Mouse (Mus musculus): ENCODE measurements around the gene H2-Q1. TPM values are rescaled to one million over a fixed set of nuclear protein-coding genes. Genes with fewer than 3 reads are reported as not detected.
"Not testable (repeated sequence)": the region's sequence is repeated elsewhere in the genome, so short reads cannot be mapped to it uniquely, and the experiment has no call there.

The H2-Q1 gene
- total RNA-seq, 2 experiments from 2014 or later, result not detected

- ATAC-seq (replicated peaks; ENCODE audit: poor library complexity), result peak; percentile 31; the same call in 1 of the 2 replicates
These were observed 22.0 kb downstream of the H2-Q1 start, which contains the start of gene H2-Q2 for GRCm38 (mm10) chr17:35342071-35342671. H2-Q2 (plus strand) TSS chr17:35342242.

DNA sequence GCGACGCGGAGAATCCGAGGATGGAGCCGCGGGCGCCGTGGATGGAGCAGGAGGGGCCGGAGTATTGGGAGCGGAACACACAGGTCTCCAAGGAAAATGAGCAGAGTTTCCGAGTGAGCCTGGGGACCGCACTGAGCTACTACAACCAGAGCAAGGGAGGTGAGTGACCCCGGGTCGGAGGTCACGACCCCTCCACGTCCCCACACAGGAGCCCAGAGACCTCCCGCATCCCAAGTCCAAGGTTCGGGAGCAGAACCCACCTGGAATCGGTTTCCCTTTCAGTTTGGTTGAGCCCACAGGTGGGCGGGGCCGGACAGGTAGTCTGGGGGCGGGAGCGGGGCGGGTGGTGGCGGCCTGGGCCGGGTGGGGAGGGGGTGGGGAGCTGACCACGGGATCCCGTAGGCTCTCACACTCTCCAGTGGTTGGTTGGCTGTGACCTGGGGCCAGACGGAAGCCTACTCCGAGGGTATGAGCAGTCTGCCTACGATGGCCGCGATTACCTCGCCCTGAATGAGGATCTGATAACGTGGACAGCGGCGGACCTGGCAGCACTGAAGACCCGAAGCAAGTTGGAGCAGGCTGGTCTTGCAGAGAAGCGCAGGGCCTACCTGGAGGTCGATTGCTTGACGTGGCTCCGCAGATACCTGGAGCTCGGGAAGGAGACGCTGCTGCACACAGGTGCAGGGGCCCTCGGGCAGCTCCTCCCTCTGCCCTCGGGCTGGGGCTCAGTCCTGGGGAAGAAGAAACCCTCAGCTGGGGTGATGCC lies 22.7 kb downstream of the H2-Q1 start:
- 0 out of 2 replicates have a peak, but pooled peaks have one; percentile 9 for ATAC-seq (replicated peaks; ENCODE audit: poor library complexity)

DNA sequence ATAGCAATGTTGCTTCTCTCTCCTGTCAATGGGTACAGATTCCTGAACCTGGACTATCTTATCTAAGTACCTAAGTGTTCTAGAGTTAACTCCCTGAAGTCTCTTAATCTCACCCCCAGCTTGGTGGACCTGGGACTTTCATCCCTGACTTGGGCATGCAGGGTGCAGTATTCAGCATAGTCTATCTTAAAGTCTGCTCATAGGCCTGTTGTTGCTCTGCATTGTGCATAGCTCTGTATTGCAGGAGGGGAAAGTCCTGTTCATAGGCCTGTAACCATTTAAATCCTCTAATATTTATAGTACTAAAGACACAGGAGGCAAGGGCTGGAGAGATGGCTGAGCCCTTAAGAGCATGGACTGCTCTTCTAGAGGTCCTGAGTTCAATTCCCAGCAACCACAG lies 27.5 kb downstream of the H2-Q1 start:
- ATAC-seq (replicated peaks; ENCODE audit: poor library complexity), result not testable (repeated sequence)

GRCm38 (mm10) chr17:35353275-35353674 lies 33.1 kb downstream of the H2-Q1 start:
- not testable (repeated sequence) for ATAC-seq (replicated peaks; ENCODE audit: poor library complexity)

DNA sequence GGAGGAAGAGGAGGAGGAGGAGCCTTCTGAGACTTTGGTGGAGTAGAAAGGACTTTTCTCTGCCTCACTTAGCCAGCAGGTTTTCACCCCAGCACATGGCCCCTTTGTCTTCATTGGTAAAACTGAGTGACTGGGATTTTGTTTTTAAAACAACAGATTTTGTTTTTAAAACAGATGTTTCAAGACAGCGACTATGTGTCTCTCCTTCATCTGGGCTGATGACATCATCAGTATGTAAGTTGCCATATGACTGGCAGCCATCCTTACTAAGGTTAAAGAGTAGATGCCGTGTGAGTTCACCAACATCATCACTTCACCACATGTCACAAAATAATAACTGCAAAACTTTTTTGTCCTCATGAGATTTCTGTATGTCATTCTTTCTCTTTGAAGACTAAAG lies 33.9 kb downstream of the H2-Q1 start:
- ATAC-seq (replicated peaks; ENCODE audit: poor library complexity), result no peak

GRCm38 (mm10) chr17:35357086-35357485 lies 36.9 kb downstream of the H2-Q1 start:
- ATAC-seq (replicated peaks; ENCODE audit: poor library complexity), result no peak

GRCm38 (mm10) chr17:35358763-35359469 lies 38.7 kb downstream of the H2-Q1 start:
- ATAC-seq (replicated peaks; ENCODE audit: poor library complexity), result no peak

DNA sequence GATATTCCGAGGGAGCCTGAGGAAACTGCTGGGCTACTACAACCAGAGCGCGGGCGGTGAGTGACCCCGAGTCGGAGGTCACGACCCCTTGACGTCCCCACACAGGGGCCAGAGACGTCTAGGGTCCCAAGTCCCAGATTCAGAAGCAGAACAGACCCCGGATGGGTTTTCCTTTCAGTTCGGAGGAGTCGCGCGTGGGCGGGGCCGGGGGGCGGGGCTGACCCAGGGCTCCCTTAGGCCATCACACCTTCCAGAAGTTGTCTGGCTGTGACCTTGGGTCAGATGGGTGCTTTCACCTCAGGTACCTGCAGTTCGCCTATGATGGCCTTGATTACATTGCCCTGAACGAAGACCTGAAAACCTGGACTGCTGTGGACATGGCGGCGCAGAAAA lies 39.3 kb downstream of the H2-Q1 start:
- no peak for ATAC-seq (replicated peaks; ENCODE audit: poor library complexity)

Other genes starting within 250 kb of the H2-Q1 start
Only the 30 nearest of the 33 such genes appear.
- not detected in 2 replicates for gene Ly6g6f, start 234.8 kb upstream of the H2-Q1 start, total RNA-seq (2015)
- gene Ly6g6f, start 234.8 kb upstream of the H2-Q1 start, total RNA-seq (2017), result not detected in 2 replicates
- gene Abhd16a, start 231.1 kb upstream of the H2-Q1 start, total RNA-seq (2015), result 17.5 and 21.1 TPM in 2 replicates
- 22.7 and 26.0 TPM in 2 replicates for gene Abhd16a, start 231.1 kb upstream of the H2-Q1 start, total RNA-seq (2017)
- gene Ly6g5c, start 212.1 kb upstream of the H2-Q1 start, total RNA-seq (2015), result not detected in 2 replicates
- not detected in 2 replicates for gene Ly6g5c, start 212.1 kb upstream of the H2-Q1 start, total RNA-seq (2017)
- gene Ly6g5b, start 205.0 kb upstream of the H2-Q1 start, total RNA-seq (2015), result 0.84 and 1.4 TPM in 2 replicates
- 0.27 and 0.92 TPM in 2 replicates for gene Ly6g5b, start 205.0 kb upstream of the H2-Q1 start, total RNA-seq (2017)
- gene Gpank1, start 198.9 kb upstream of the H2-Q1 start, total RNA-seq (2015), result 20.3 and 20.7 TPM in 2 replicates
- gene Gpank1, start 198.9 kb upstream of the H2-Q1 start, total RNA-seq (2017), result 33.9 and 36.8 TPM in 2 replicates
- 411 and 443 TPM in 2 replicates for gene Csnk2b, start 198.4 kb upstream of the H2-Q1 start, total RNA-seq (2015)
- 375 TPM in 2 replicates for gene Csnk2b, start 198.4 kb upstream of the H2-Q1 start, total RNA-seq (2017)
- gene D17H6S53E, start 194.0 kb upstream of the H2-Q1 start, total RNA-seq (2015), result 1.5 and 3.6 TPM in 2 replicates
- 7.7 and 7.9 TPM in 2 replicates for gene D17H6S53E, start 194.0 kb upstream of the H2-Q1 start, total RNA-seq (2017)
- gene Apom, start 188.4 kb upstream of the H2-Q1 start, total RNA-seq (2015), result not detected in 2 replicates
- gene Apom, start 188.4 kb upstream of the H2-Q1 start, total RNA-seq (2017), result not detected in 2 replicates
- gene Bag6, start 185.2 kb upstream of the H2-Q1 start, total RNA-seq (2015), result 73.9 and 78.5 TPM in 2 replicates
- 77.3 and 88.5 TPM in 2 replicates for gene Bag6, start 185.2 kb upstream of the H2-Q1 start, total RNA-seq (2017)
- gene Prrc2a, start 155.5 kb upstream of the H2-Q1 start, total RNA-seq (2015), result 228 and 262 TPM in 2 replicates
- gene Prrc2a, start 155.5 kb upstream of the H2-Q1 start, total RNA-seq (2017), result 59.6 and 63.9 TPM in 2 replicates
- gene Aif1, start 144.3 kb upstream of the H2-Q1 start, total RNA-seq (2015), result 5.8 and 12.4 TPM in 2 replicates
- 8.9 and 11.5 TPM in 2 replicates for gene Aif1, start 144.3 kb upstream of the H2-Q1 start, total RNA-seq (2017)
- gene Lst1, start 132.0 kb upstream of the H2-Q1 start, total RNA-seq (2015), result 65.2 and 70.1 TPM in 2 replicates
- 47.2 and 99.6 TPM in 2 replicates for gene Lst1, start 132.0 kb upstream of the H2-Q1 start, total RNA-seq (2017)
- gene Ltb, start 126.0 kb upstream of the H2-Q1 start, total RNA-seq (2015), result 0.22 and 0.81 TPM in 2 replicates
- 0.47 and 4.4 TPM in 2 replicates for gene Ltb, start 126.0 kb upstream of the H2-Q1 start, total RNA-seq (2017)
- 18.6 and 33.2 TPM in 2 replicates for gene Tnf, start 118.4 kb upstream of the H2-Q1 start, total RNA-seq (2015)
- 11.1 and 16.4 TPM in 2 replicates for gene Tnf, start 118.4 kb upstream of the H2-Q1 start, total RNA-seq (2017)
- not detected in 2 replicates for gene Lta, start 115.1 kb upstream of the H2-Q1 start, total RNA-seq (2015)
- gene Lta, start 115.1 kb upstream of the H2-Q1 start, total RNA-seq (2017), result not detected in 2 replicates
- gene Gm16181, start 99.6 kb upstream of the H2-Q1 start, total RNA-seq (2015), result not detected in 2 replicates
- gene Gm16181, start 99.6 kb upstream of the H2-Q1 start, total RNA-seq (2017), result not detected in 2 replicates
- 4.1 and 6.9 TPM in 2 replicates for gene Atp6v1g2, start 86.7 kb upstream of the H2-Q1 start, total RNA-seq (2015)
- 1.1 and 2.4 TPM in 2 replicates for gene Atp6v1g2, start 86.7 kb upstream of the H2-Q1 start, total RNA-seq (2017)
- 1.9 and 3.1 TPM in 2 replicates for gene Nfkbil1, start 84.6 kb upstream of the H2-Q1 start, total RNA-seq (2015)
- 6.7 and 8.0 TPM in 2 replicates for gene Nfkbil1, start 84.6 kb upstream of the H2-Q1 start, total RNA-seq (2017)
- gene Ddx39b, start 78.7 kb upstream of the H2-Q1 start, total RNA-seq (2015), result 289 and 314 TPM in 2 replicates
- gene Ddx39b, start 78.7 kb upstream of the H2-Q1 start, total RNA-seq (2017), result 188 and 193 TPM in 2 replicates
- gene H2-D1, start 57.7 kb upstream of the H2-Q1 start, total RNA-seq (2015), result 248 and 262 TPM in 2 replicates
- gene H2-D1, start 57.7 kb upstream of the H2-Q1 start, total RNA-seq (2017), result 464 and 467 TPM in 2 replicates
- gene H2-Q2, start 21.8 kb downstream of the H2-Q1 start, total RNA-seq (2015), result not detected in 2 replicates
- not detected in 2 replicates for gene H2-Q2, start 21.8 kb downstream of the H2-Q1 start, total RNA-seq (2017)
- gene H2-Q4, start 59.2 kb downstream of the H2-Q1 start, total RNA-seq (2015), result 10.6 and 18.1 TPM in 2 replicates
- 24.4 and 31.4 TPM in 2 replicates for gene H2-Q4, start 59.2 kb downstream of the H2-Q1 start, total RNA-seq (2017)
- 23.3 and 37.3 TPM in 2 replicates for gene H2-Q6, start 104.4 kb downstream of the H2-Q1 start, total RNA-seq (2015)
- gene H2-Q6, start 104.4 kb downstream of the H2-Q1 start, total RNA-seq (2017), result 25.6 and 40.7 TPM in 2 replicates
- gene H2-Q7, start 118.8 kb downstream of the H2-Q1 start, total RNA-seq (2015), result 41.7 and 63.1 TPM in 2 replicates
- gene H2-Q7, start 118.8 kb downstream of the H2-Q1 start, total RNA-seq (2017), result 23.7 and 30.0 TPM in 2 replicates
- gene H2-Q10, start 149.7 kb downstream of the H2-Q1 start, total RNA-seq (2015), result 0.64 and 0.78 TPM in 2 replicates
- gene H2-Q10, start 149.7 kb downstream of the H2-Q1 start, total RNA-seq (2017), result 0.30 and 0.71 TPM in 2 replicates
- gene Pou5f1, start 185.6 kb downstream of the H2-Q1 start, total RNA-seq (2015), result 0.34 and 0.39 TPM in 2 replicates
- gene Pou5f1, start 185.6 kb downstream of the H2-Q1 start, total RNA-seq (2017), result 0.64 TPM in 1 of 2 replicates, not detected in the other
- gene Tcf19, start 196.4 kb downstream of the H2-Q1 start, total RNA-seq (2015), result 23.3 and 23.8 TPM in 2 replicates
- gene Tcf19, start 196.4 kb downstream of the H2-Q1 start, total RNA-seq (2017), result 8.5 and 8.7 TPM in 2 replicates
- 1.1 and 1.9 TPM in 2 replicates for gene Cchcr1, start 196.7 kb downstream of the H2-Q1 start, total RNA-seq (2015)
- 4.0 and 5.6 TPM in 2 replicates for gene Cchcr1, start 196.7 kb downstream of the H2-Q1 start, total RNA-seq (2017)
- gene Psors1c2, start 212.8 kb downstream of the H2-Q1 start, total RNA-seq (2015), result not detected in 2 replicates
- gene Psors1c2, start 212.8 kb downstream of the H2-Q1 start, total RNA-seq (2017), result not detected in 2 replicates
- not detected in 2 replicates for gene Cdsn, start 231.7 kb downstream of the H2-Q1 start, total RNA-seq (2015)
- not detected in 2 replicates for gene Cdsn, start 231.7 kb downstream of the H2-Q1 start, total RNA-seq (2017)